Mouse (Mus musculus) left cerebral cortex, postnatal 4 days (tissue): ENCODE data around the gene Zfp791. TPM values are rescaled to one million over a fixed set of nuclear protein-coding genes. Genes with fewer than 3 reads are reported as not detected.
A peak's percentile ranks its signal among the peaks of the same experiment; 100 is the strongest.
"Not testable (repeated sequence)": the region's sequence is repeated elsewhere in the genome, so short reads cannot be mapped to it uniquely, and the experiment has no call there.

Experiments used
- DNase-seq: peaks from one replicate; pipeline ENCODE4 v3.0.0-alpha.2; 2022
- intact Hi-C: fragments of 180-260 bp; cut with DNase I; formaldehyde crosslinking; loops from one replicate; pipeline ENCODE4 v1.15.1; 2025
- total RNA-seq, 2 experiments: library from RNA; stranded (reverse); gene quantifications; 2 replicates each; pipeline ENCODE4 v1.2.3; 2021

Gene Zfp791
- total RNA-seq, result 1 to 10 TPM; 6.5 to 6.8 TPM

- intact Hi-C loops, result no loop called here
- no peak for DNase-seq
These were observed at the start of gene Zfp791 for GRCm38 (mm10) chr8:85122995-85123394. Zfp791 (minus strand) TSS chr8:85123095.

GRCm38 (mm10) chr8:85171291-85171690, 48.4 kb upstream of the Zfp791 start:
- intact Hi-C loops, result loop anchor here (5.0 kb wide), 1 partner anchor 89 kb away; the partner anchor contains the start of genes Man2b1, Wdr83 and Wdr83os

GRCm38 (mm10) chr8:85151624-85152023, 28.7 kb upstream of the Zfp791 start, which contains the start of gene Cks1brt:
Cks1brt (plus strand) TSS chr8:85151924.
- intact Hi-C loops, result no loop called here

More at GRCm38 (mm10) chr8:85171291-85171690, 48.4 kb upstream of the Zfp791 start:
- DNase-seq, result peak; percentile 44

GRCm38 (mm10) chr8:85142516-85142915, 19.6 kb upstream of the Zfp791 start:
- intact Hi-C loops, result no loop called here
- DNase-seq, result no peak

More at GRCm38 (mm10) chr8:85151624-85152023, 28.7 kb upstream of the Zfp791 start, which contains the start of gene Cks1brt:
- no peak for DNase-seq

- intact Hi-C loops, DNase-seq: not testable (repeated sequence)
These were observed 12.8 kb upstream of the Zfp791 start for GRCm38 (mm10) chr8:85135690-85136089.

- intact Hi-C loops, result no loop called here
These were observed 9.4 kb upstream of the Zfp791 start for GRCm38 (mm10) chr8:85132335-85132734.

GRCm38 (mm10) chr8:85123691-85124090, 796 bp upstream of the Zfp791 start:
- intact Hi-C loops, result no loop called here
- DNase-seq, result no peak

More at GRCm38 (mm10) chr8:85132335-85132734, 9.4 kb upstream of the Zfp791 start:
- no peak for DNase-seq

GRCm38 (mm10) chr8:85120251-85120650, 2.6 kb downstream of the Zfp791 start:
- intact Hi-C loops, DNase-seq: not testable (repeated sequence)

- intact Hi-C loops, result loop anchor here (10.0 kb wide), 1 partner anchor 105 kb away; the partner anchor contains the start of gene Olfr371
- DNase-seq, result peak; percentile 80
These were observed 3.6 kb downstream of the Zfp791 start for GRCm38 (mm10) chr8:85119052-85119981.

GRCm38 (mm10) chr8:85116984-85117383, 5.9 kb downstream of the Zfp791 start:
- intact Hi-C loops, result loop anchor here (10.0 kb wide), 1 partner anchor 108 kb away; the partner anchor contains the start of gene Olfr371
- no peak for DNase-seq

GRCm38 (mm10) chr8:85115501-85115900, 7.4 kb downstream of the Zfp791 start:
- no peak for DNase-seq
- intact Hi-C loops, result loop anchor here (10.0 kb wide), 1 partner anchor 109 kb away; the partner anchor contains the start of gene Olfr371

GRCm38 (mm10) chr8:85113241-85113640, 9.7 kb downstream of the Zfp791 start:
- no peak for DNase-seq
- intact Hi-C loops, result loop anchor here (10.0 kb wide), 1 partner anchor 112 kb away; the partner anchor contains the start of gene Olfr371

GRCm38 (mm10) chr8:85100076-85100665, 22.7 kb downstream of the Zfp791 start:
- DNase-seq, result no peak
- intact Hi-C loops, result no loop called here

GRCm38 (mm10) chr8:85096850-85097249, 26.0 kb downstream of the Zfp791 start:
- intact Hi-C loops, result no loop called here
- DNase-seq, result no peak

- no peak for DNase-seq
- intact Hi-C loops, result no loop called here
These were observed 26.7 kb downstream of the Zfp791 start for GRCm38 (mm10) chr8:85096196-85096595.

GRCm38 (mm10) chr8:85095566-85095965, 27.3 kb downstream of the Zfp791 start:
- DNase-seq, result no peak
- intact Hi-C loops, result no loop called here

GRCm38 (mm10) chr8:85095051-85095450, 27.8 kb downstream of the Zfp791 start:
- intact Hi-C loops, result no loop called here
- no peak for DNase-seq

- intact Hi-C loops, result loop anchor here (2.0 kb wide), 1 partner anchor 67 kb away; no protein-coding TSS in a partner anchor
- no peak for DNase-seq
These were observed 31.3 kb downstream of the Zfp791 start for GRCm38 (mm10) chr8:85091526-85092090.

GRCm38 (mm10) chr8:85090856-85091255, 32.0 kb downstream of the Zfp791 start:
- intact Hi-C loops, result no loop called here

GRCm38 (mm10) chr8:85088771-85089170, 34.1 kb downstream of the Zfp791 start:
- intact Hi-C loops, result no loop called here
- DNase-seq, result no peak

More at GRCm38 (mm10) chr8:85090856-85091255, 32.0 kb downstream of the Zfp791 start:
- no peak for DNase-seq

- intact Hi-C loops, result no loop called here
- no peak for DNase-seq
These were observed 36.7 kb downstream of the Zfp791 start for GRCm38 (mm10) chr8:85086238-85086637.
